Mouse (Mus musculus): Measurements from ENCODE around the gene Cldn24. TPM values are rescaled to one million over a fixed set of nuclear protein-coding genes. Genes with fewer than 3 reads are reported as not detected.
"Not testable (repeated sequence)": the region's sequence is repeated elsewhere in the genome, so short reads cannot be mapped to it uniquely, and the experiment has no call there.

Cldn24 gene
- polyA plus RNA-seq, 1 experiment from 2014 or later = not detected

GRCm38 (mm10) chr8:47804262-47804661 is 17.7 kb upstream of the Cldn24 start:
- Histone ChIP-seq H3K27ac (no peak overlapping the region), H3K9me3 (no peaks in the 10 kb centered on the region), H3K4me1 (no peaks in the 10 kb centered on the region), H3K4me3 (no peak overlapping the region), H3K27me3 (no peaks in the 10 kb centered on the region), H3K4me2 (no peak overlapping the region), H3K36me3 (no peaks in the 10 kb centered on the region), H3K9ac (no peak overlapping the region)
- no peak for ATAC-seq (ENCODE audit: insufficient number of reproducible peaks, low FRiP score, low TSS enrichment, low read depth)
- 76% methylated on average over 1 of the region's 1 CpGs for WGBS

DNA sequence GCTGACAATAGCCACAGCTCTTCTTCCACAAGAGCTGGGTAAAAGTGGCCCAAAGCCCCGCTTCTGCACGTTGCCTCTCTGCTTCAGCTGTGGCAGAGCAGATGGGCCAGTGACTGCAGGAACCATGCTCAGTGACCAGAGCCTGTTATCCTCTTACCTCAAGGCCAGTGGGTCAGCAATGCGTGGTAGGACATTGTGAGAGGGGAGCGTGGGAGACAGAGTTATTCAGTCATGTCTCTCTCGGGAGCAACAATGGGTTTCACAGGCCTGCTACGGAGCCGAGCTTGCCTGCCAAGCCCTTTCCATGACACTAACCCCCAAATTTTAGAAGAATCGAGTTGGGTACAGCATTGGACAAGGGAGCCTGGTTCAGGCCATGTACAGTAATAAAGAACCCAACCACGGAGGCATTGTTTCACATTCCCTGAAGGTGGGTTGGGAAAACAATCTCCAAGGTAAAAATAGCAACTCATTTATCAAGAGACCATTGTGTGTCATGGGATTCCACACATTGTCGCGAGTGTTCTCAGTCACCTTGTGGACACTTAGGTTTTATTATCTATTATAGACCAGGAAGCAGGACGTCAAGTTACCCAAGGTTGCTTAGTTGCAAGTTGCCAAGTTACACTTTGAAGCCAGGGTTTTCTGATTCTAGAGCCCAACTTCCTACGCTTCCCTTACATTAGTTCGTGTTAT is 11.8 kb upstream of the Cldn24 start:
- Histone ChIP-seq H3K4me2 (no peak overlapping the region), H3K9ac (no peak overlapping the region), H3K4me1 (peaks cover 6% of the 10 kb centered on the region; the same call in 1 of the 2 replicates), H3K27ac (no peak overlapping the region), H3K4me3 (no peak overlapping the region), H3K9me3 (no peaks in the 10 kb centered on the region), H3K27me3 (no peaks in the 10 kb centered on the region), H3K36me3 (no peaks in the 10 kb centered on the region)
- no peak for ATAC-seq (ENCODE audit: insufficient number of reproducible peaks, low FRiP score, low TSS enrichment, low read depth)
- WGBS = 81% methylated on average over 14 of the region's 14 CpGs

GRCm38 (mm10) chr8:47810666-47811015 is 11.3 kb upstream of the Cldn24 start:
- 76% methylated on average over 7 of the region's 7 CpGs for WGBS
- no peaks in the 10 kb centered on the region for H3K9me3 ChIP-seq
- no peak overlapping the region for H3K9ac ChIP-seq
- H3K4me2 ChIP-seq = no peak overlapping the region
- no peaks in the 10 kb centered on the region for H3K36me3 ChIP-seq
- H3K4me3 ChIP-seq = no peak overlapping the region
- peaks cover 6% of the 10 kb centered on the region; the same call in 1 of the 2 replicates for H3K4me1 ChIP-seq
- H3K27me3 ChIP-seq = no peaks in the 10 kb centered on the region
- H3K27ac ChIP-seq = no peak overlapping the region
- no peak for ATAC-seq (ENCODE audit: insufficient number of reproducible peaks, low FRiP score, low TSS enrichment, low read depth)

DNA sequence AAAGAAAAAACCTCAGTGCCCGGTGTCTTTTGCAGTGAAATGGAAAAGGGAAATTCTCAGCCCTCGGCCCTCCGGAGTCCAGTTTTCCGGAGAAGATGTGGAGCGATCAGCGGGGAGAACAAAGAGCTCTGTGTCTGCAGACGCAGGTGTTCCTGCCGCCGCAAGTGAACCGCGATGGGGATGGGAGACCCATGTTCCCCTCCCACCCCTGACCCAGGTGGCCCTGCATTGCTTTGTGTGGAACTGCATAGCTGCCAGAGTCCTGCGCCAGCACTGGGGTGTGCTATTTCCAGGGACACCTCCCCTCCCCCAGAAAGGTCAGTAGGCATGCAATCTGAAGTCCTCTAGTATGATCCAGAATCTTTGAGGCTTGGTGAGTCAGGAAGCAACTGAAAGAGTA is 10.7 kb upstream of the Cldn24 start:
- no peak overlapping the region for H3K9ac ChIP-seq
- H3K36me3 ChIP-seq = no peaks in the 10 kb centered on the region
- H3K4me3 ChIP-seq = no peak overlapping the region
- H3K27ac ChIP-seq = no peak overlapping the region
- no peaks in the 10 kb centered on the region for H3K9me3 ChIP-seq
- H3K4me1 ChIP-seq = peaks cover 6% of the 10 kb centered on the region; the same call in 1 of the 2 replicates
- 68% methylated on average over 12 of the region's 12 CpGs for WGBS
- no peak for ATAC-seq (ENCODE audit: insufficient number of reproducible peaks, low FRiP score, low TSS enrichment, low read depth)
- no peaks in the 10 kb centered on the region for H3K27me3 ChIP-seq
- no peak overlapping the region for H3K4me2 ChIP-seq

DNA sequence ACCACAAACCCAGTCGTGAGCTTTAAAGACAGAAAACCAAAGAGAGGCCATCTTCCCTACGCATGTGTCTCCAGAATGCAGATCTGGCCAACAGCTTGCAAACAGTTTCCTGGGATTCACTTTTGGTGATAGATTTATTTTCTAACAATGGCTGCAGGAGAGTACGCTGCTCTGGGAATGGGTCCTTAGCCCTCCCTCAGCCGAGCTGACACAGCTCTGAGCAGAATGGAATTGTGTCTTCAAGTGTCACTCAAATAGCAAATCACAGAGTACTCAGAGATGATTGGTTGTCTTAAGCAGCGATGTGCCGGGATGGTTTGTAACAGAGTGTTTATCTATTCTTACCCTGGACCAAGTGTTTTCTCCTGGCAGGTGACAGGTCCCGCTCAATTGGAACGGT is 2.9 kb upstream of the Cldn24 start:
- WGBS = 86% methylated on average over 8 of the region's 8 CpGs
- Histone ChIP-seq H3K4me1 (peaks cover under 1% of the 10 kb centered on the region), H3K4me3 (no peak overlapping the region)

DNA sequence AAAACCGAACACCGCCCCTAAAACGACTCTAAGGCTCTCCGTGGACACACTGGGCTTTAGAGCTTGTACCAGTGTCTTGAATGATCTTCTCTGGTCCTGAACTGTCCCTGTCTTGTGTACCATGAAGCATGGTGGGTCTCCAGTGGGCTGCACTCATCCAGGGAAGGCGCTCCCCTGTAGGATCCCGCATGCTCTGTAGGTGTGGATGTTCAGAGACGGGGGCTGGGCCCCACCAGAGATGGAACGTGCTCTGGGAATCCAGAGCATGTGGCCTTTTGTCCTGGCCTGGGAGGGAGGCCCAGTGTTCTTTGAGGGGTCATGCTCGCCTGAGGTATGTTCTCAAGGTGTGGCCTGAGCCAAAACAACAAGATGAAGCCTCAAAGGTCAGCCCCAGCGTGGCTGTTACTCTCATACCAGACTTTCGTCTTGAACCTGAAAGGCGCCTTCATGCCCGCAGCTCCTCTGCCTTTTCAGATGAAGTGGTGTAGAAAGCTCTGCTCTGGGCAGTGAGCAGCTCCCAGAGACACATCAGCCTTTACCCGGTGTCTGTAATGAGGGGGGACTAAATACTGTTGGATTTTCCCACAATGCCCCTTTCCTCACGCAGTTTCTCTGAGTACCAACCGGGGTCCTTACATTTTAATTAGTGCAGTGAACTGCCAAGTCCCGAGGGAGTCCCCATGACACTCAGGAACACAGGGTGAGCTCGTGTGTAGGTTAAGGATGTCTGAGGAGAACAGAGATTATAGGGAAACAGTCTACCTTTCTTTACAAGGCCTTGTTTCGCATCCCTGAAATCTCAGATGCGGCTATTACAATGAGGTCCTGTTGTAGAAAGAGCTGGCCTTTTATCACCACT is 800 bp upstream of the Cldn24 start:
- Histone ChIP-seq H3K27me3 (no peaks in the 10 kb centered on the region), H3K4me3 (no peak overlapping the region), H3K9ac (no peak overlapping the region), H3K27ac (no peak overlapping the region), H3K4me2 (no peak overlapping the region), H3K9me3 (no peaks in the 10 kb centered on the region), H3K36me3 (no peaks in the 10 kb centered on the region), H3K4me1 (peaks cover 3% of the 10 kb centered on the region)
- ATAC-seq (ENCODE audit: insufficient number of reproducible peaks, low FRiP score, low TSS enrichment, low read depth) = no peak
- 83% methylated on average over 20 of the region's 20 CpGs for WGBS

More for the DNA sequence above, 2.9 kb upstream of the Cldn24 start:
- ATAC-seq (ENCODE audit: insufficient number of reproducible peaks, low FRiP score, low TSS enrichment, low read depth) = no peak
- Histone ChIP-seq H3K9me3 (no peaks in the 10 kb centered on the region), H3K27me3 (no peaks in the 10 kb centered on the region), H3K9ac (no peak overlapping the region), H3K36me3 (no peaks in the 10 kb centered on the region), H3K27ac (no peak overlapping the region), H3K4me2 (no peak overlapping the region)

DNA sequence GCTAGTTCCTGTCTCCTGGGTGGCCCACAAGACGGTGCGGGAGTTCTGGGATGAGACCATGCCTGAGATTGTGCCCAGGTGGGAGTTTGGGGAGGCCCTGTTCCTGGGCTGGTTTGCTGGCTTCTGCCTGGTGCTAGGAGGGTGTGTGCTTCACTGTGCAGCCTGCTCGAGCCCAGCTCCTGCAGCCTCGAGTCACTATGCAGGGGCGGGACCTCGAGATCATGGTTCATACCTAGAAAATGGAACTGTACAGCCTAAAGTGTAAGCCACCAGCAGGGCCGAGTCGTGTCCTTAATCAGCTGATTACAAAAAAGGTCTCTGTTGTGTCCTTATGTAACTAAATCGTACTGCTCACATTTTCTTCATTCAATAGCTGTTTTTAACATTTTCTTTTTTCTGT is 598 bp downstream of the Cldn24 start:
- not testable (repeated sequence) for H3K27me3 ChIP-seq; H3K4me2 ChIP-seq; H3K9ac ChIP-seq; ATAC-seq (ENCODE audit: insufficient number of reproducible peaks, low FRiP score, low TSS enrichment, low read depth); H3K4me1 ChIP-seq; H3K36me3 ChIP-seq; H3K9me3 ChIP-seq; H3K27ac ChIP-seq; H3K4me3 ChIP-seq
- WGBS = 75% methylated on average over 7 of the region's 9 CpGs

DNA sequence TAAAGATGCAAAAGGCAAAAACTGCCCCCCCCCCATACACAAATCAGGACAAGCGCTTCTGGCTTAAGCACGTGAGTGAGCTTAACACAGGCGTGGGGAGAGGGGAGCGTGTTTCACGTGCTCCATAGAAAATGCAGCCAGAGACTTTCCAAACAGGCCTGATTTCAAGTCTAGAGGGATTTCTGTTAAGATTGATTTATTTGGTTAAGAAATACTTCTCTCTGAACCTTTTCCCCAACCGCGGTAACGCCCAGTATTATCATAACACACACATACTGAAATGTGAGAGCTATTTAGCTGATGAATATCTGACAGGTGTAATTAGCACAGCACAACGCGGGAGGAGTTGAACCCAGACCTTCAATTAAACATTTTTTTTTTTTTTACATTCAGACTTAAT is 1.8 kb downstream of the Cldn24 start:
- no peak overlapping the region for H3K9ac ChIP-seq
- H3K27ac ChIP-seq = 0 out of 2 replicates have a peak overlapping the region, but pooled peaks have one; percentile 22
- no peak overlapping the region for H3K4me3 ChIP-seq
- WGBS = 52% methylated on average over 10 of the region's 10 CpGs
- no peak for ATAC-seq (ENCODE audit: insufficient number of reproducible peaks, low FRiP score, low TSS enrichment, low read depth)
- no peaks in the 10 kb centered on the region for H3K27me3 ChIP-seq
- H3K9me3 ChIP-seq = no peaks in the 10 kb centered on the region
- H3K4me1 ChIP-seq = peaks cover 3% of the 10 kb centered on the region
- H3K36me3 ChIP-seq = peaks cover 12% of the 10 kb centered on the region
- H3K4me2 ChIP-seq = no peak overlapping the region

- no peak for ATAC-seq (ENCODE audit: insufficient number of reproducible peaks, low FRiP score, low TSS enrichment, low read depth)
- Histone ChIP-seq H3K9me3 (no peaks in the 10 kb centered on the region), H3K4me1 (peaks cover 3% of the 10 kb centered on the region), H3K4me3 (no peak within 1 kb of the TSS), H3K4me2 (no peak within 1 kb of the TSS), H3K9ac (no peak within 1 kb of the TSS), H3K27ac (0 out of 2 replicates have a peak within 1 kb of the TSS, but pooled peaks have one; percentile 22), H3K27me3 (no peaks in the 10 kb centered on the region), H3K36me3 (peaks cover 16% of the 10 kb centered on the region)
- whole genome bisulfite sequencing = 71% methylated on average over 13 of the region's 13 CpGs
Measured at GRCm38 (mm10) chr8:47824182-47824581, 2.2 kb downstream of the Cldn24 start, which contains the start of gene Cldn22. Gene Cldn22 (plus strand): TSS chr8:47824482.

- H3K9ac ChIP-seq = no peak overlapping the region
- peaks cover 3% of the 10 kb centered on the region for H3K4me1 ChIP-seq
- ATAC-seq (ENCODE audit: insufficient number of reproducible peaks, low FRiP score, low TSS enrichment, low read depth) = no peak
- H3K4me2 ChIP-seq = no peak overlapping the region
- WGBS = 61% methylated on average over 5 of the region's 5 CpGs
- peaks cover 29% of the 10 kb centered on the region for H3K36me3 ChIP-seq
- no peak overlapping the region for H3K4me3 ChIP-seq
- H3K27ac ChIP-seq = no peak overlapping the region
- no peaks in the 10 kb centered on the region for H3K9me3 ChIP-seq
- no peaks in the 10 kb centered on the region for H3K27me3 ChIP-seq
Measured at GRCm38 (mm10) chr8:47825596-47825995, 3.7 kb downstream of the Cldn24 start.

GRCm38 (mm10) chr8:47826911-47827310 is 5.0 kb downstream of the Cldn24 start:
- no peak for ATAC-seq (ENCODE audit: insufficient number of reproducible peaks, low FRiP score, low TSS enrichment, low read depth)
- WGBS = 80% methylated on average over 9 of the region's 9 CpGs
- no peaks in the 10 kb centered on the region for H3K27me3 ChIP-seq
- no peak overlapping the region for H3K27ac ChIP-seq
- peaks cover 3% of the 10 kb centered on the region for H3K4me1 ChIP-seq
- H3K9ac ChIP-seq = no peak overlapping the region
- H3K36me3 ChIP-seq = peaks cover 40% of the 10 kb centered on the region
- no peak overlapping the region for H3K4me3 ChIP-seq
- H3K9me3 ChIP-seq = no peaks in the 10 kb centered on the region
- H3K4me2 ChIP-seq = no peak overlapping the region

- 85% methylated on average over 6 of the region's 6 CpGs for WGBS
- no peak overlapping the region for H3K9ac ChIP-seq
- ATAC-seq (ENCODE audit: insufficient number of reproducible peaks, low FRiP score, low TSS enrichment, low read depth) = no peak
Measured at GRCm38 (mm10) chr8:47832616-47833015, 10.7 kb downstream of the Cldn24 start.

More at GRCm38 (mm10) chr8:47832616-47833015, 10.7 kb downstream of the Cldn24 start:
- peaks cover 15% of the 10 kb centered on the region; the same call in 1 of the 2 replicates for H3K4me1 ChIP-seq
- no peak overlapping the region for H3K4me3 ChIP-seq
- H3K27ac ChIP-seq = no peak overlapping the region
- H3K36me3 ChIP-seq = peaks cover 45% of the 10 kb centered on the region
- no peak overlapping the region for H3K4me2 ChIP-seq
- H3K27me3 ChIP-seq = no peaks in the 10 kb centered on the region
- no peaks in the 10 kb centered on the region for H3K9me3 ChIP-seq
